Mouse (Mus musculus) adrenal gland, adult 18-20 months (tissue): ENCODE data around the gene Slc9b2. TPM values are rescaled to one million over a fixed set of nuclear protein-coding genes. Genes with fewer than 3 reads are reported as not detected.

ENCODE experiments used
- DNase-seq, 2 experiments: peaks; one replicate each; pipeline ENCODE4 v3.0.0; 2021 to 2022; ENCODE audit warnings: low spot score in 2 of 2
- total RNA-seq, 2 experiments: library from RNA; stranded (reverse); gene quantifications; 1 replicate in 1 of 2; 2 replicates in 1 of 2; pipeline ENCODE4 v1.2.3; 2021

Slc9b2 gene
- total RNA-seq, 2 experiments from 2014 or later = 0.76 to 2.0 TPM

DNA sequence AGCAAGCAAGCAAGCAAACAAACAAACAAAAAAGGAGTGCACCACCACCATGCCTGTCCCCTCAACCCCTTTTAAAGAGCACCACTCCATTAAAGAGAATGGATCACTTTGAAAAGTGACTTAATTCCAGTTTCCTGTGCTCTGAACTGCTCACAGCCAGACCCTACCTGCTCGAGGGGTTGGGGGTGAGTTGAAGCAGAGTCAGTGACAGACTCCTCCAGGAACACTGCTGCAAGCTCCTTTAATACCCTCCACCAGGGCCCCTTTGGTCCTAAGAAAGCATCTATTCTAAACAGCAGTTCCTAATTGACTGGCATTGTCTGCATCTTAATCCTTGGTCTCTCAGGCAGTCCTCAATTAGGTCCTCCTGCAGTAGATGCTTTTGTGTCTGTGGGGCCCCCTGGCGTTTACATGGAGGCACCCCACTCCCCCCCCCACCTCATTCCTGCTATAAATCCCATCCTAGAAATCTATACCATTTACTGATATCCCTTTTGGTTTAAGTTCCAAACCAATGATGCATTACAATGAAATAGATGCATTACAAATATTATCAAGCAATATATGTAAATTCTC, 5.5 kb downstream of the Slc9b2 start:
- DNase-seq = no peak

DNA sequence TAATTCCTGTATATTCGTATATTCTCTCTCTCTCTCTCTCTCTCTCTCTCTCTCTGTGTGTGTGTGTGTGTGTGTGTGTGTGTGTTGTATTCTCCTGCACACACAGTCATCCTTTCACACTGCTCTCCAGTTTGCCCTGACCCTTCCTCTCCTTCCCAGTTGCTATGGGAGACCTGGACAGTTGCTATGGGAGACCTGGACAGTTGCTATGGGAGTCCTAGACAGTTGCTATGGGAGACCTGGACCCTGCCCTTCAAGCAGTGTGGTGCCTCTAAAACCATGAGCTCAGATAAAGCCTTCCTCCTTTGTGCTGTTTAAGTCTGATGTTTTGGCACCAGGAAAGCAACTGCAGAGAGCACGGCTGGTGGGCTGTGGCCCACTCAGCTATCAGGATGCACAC, 6.2 kb downstream of the Slc9b2 start:
- DNase-seq = no peak

DNA sequence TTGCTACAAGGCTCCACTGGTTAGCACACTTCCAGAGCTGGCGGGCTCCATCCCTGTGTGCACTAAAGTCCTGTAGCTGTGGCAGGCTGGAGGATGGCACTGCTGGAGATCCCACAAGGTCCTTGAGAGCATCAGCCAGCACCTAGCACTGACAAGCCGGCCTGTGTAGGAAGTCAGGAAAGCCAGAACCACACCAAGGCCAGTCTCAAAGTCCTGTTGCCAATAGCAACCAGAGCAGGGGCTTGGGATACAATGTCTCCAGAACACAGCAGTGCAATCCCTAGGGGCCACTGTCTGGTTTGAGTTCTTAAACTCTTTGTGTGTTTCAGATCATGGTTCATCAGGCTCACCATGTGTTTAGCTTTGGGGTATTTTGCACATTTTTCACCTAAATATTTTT, 7.3 kb downstream of the Slc9b2 start:
- DNase-seq = no peak

DNA sequence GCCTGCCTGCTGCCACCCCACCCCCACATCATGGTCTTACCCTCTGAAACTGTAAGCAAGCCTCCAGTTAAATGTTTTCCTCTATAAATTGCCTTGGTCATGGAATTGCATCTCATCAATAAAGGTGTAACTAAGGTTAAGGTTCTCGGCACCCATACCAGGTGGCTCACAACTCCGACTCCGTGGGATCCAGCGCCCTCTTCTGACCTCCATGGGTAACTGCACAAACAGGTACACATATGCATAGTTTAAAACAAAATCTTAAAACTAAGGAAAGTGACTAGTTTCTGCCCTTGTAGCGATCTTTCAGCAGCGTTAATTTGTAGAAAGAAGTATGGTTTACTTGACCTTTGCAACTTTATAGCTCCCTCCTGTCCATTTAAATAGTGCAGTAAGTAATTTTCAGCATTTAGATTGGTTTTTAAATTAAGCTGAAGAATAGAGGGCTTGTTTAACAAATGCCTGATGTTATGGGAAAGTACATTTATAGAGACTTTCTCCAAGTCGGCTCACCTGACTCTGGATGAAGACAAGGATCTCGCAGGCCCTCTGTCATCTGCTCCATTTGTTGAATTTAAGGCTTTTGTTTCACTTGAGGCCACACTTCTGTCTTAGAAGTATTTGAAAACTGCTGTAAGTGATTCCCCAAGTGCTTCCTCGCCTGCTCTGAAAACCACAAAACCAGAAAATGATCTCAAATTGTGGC, 8.4 kb downstream of the Slc9b2 start:
- no peak for DNase-seq

DNA sequence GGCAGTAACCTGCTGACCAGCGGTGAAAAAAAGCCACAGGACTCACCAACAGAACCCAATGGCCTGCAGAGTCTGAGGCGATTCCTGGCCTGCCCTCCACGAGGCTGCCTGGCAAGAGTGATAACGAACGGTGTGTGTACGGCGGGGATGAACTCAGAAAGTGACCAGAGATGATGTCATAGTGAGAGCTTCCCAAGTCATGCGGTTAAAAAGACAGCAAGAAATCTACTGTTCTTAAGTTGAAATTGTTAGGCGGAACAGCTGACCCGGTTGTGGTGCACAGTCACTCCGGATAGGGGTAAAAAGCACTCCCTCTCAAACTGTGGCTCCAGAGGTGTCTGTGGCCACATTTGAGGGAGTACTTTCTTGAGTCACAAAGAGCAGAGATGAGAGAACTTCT, 10.8 kb downstream of the Slc9b2 start:
- DNase-seq = no peak

DNA sequence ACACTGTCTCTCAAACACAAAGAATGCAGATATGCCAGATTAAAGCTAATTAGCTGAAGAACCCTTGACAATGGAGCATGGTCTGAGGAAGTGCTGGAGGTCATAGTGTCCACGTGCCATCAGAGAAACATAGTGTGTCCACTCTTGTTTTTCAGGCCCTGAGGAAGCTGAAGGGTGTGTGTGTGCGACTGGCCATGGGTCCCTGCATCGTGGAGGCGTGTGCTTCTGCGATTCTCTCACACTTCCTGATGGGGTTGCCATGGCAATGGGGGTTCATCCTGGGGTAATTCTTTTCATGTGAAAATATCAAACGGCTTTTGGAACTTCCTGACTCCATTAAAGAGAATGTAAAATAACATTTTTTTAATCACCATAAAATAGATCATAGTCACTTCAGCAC, 16.9 kb downstream of the Slc9b2 start:
- no peak for DNase-seq

DNA sequence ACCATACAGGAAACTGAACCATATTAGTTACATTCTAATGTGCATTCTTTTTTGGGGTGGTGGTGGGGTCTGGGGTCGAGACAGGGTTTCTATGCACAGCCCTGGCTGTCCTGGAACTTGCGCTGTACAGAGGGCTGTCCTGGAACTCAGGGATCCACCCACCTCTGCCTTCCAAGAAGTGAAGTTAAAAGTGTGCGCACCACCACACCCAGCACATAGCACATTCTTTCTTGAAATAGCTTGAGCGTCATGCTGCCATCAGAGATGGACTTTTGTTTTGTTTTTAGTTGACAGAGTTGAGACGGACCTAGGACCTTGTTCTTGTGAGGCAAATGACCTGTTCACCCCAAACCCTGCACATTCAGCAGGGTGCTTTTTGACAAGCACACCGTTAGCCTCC, 19.7 kb downstream of the Slc9b2 start:
- DNase-seq = no peak

GRCm38 (mm10) chr3:135327601-135328000, 20.1 kb downstream of the Slc9b2 start:
- no peak for DNase-seq

- peak; percentile 55 to 65 for DNase-seq
Measured at GRCm38 (mm10) chr3:135328560-135328959, 21.1 kb downstream of the Slc9b2 start.

- no peak for DNase-seq
Measured at GRCm38 (mm10) chr3:135332691-135333090, 25.2 kb downstream of the Slc9b2 start.

DNA sequence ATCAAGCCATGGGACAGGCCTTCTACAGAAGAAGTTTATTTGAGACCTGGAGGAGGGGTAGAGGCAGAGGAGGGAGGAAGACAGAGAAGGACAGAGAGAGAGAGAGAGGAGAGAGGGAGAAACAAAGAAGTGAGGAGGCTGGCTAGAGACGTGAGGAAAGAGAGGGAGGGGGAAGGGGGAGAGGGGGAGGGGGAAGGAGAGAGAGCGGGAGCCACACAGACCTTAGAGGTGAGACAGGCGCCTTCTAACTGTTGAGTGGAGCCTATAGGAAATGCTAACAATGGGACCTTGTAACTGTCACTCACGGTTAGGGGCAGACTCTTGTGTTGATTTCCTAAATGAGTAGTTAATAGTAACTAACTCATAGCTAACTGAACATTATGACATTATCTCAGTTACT, 26.3 kb downstream of the Slc9b2 start:
- no peak for DNase-seq

- DNase-seq = no peak
Measured at GRCm38 (mm10) chr3:135347739-135348264, 40.3 kb downstream of the Slc9b2 start, which contains the start of gene Slc9b1. Gene Slc9b1 (plus strand): TSS chr3:135348029.

DNA sequence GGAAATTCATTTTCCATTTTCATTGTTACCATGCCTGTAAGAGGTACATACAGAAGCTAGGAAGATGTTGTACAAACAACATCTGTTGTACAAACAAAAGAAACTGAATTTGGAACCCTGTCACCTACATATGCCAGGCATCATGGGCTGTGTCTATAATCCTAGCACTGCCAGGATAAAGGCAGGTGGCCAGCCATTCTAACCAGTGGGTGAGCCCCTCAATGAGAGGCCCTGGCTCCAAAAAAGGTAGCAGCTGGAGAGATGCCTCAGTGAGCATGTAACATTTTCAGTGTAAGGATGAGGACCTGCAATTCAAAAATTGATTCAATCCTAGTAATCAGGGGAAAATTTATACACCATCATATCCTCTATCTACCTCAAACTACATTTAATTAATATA, 41.5 kb downstream of the Slc9b2 start:
- DNase-seq = no peak

GRCm38 (mm10) chr3:135351857-135352256, 44.4 kb downstream of the Slc9b2 start:
- DNase-seq = no peak

- DNase-seq = no peak
Measured at GRCm38 (mm10) chr3:135357394-135357793, 49.9 kb downstream of the Slc9b2 start.

DNA sequence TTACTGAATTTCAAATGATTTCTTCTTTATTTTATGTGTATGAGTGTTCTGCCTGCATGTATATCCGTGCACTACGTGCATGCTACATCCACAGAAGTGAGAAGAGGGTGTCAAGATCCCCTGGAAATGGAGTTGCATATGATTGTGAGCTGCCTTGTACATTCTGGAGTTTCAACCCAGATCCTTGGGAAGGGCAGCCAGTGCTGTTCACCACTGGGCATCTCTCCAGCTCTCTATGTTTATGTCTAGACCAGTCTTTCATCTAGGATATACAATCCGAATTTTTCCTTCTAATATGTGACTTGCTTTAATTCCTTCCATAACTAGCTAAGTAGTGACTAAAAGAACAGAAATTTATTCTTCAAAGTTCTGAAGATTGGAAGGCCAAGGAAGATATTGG, 68.3 kb downstream of the Slc9b2 start:
- DNase-seq = no peak

GRCm38 (mm10) chr3:135377445-135377844, 69.9 kb downstream of the Slc9b2 start:
- no peak for DNase-seq

GRCm38 (mm10) chr3:135379868-135380267, 72.4 kb downstream of the Slc9b2 start:
- DNase-seq = no peak

DNA sequence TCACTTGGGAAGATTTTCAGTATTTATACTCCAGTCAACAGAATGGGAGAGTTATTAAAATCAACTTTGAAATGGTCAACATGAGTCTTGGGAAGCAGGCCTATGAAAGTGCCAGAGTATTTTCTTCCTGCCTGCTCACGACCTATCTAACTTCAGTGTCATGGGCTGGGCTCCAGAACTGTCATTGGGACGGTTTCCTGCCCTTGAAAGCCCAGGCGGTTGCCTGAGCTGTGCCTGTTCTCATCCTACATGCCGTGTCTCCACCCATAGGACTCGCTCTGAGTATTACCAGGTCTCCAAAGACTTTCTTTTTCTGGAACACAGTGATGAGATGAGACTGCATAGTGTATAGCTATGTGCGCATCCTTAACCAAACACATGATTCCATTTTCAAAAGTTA, 85.7 kb downstream of the Slc9b2 start:
- DNase-seq = no peak
